ENCODE assay signal across 19 mouse cellular contexts in the genomic region with DNA sequence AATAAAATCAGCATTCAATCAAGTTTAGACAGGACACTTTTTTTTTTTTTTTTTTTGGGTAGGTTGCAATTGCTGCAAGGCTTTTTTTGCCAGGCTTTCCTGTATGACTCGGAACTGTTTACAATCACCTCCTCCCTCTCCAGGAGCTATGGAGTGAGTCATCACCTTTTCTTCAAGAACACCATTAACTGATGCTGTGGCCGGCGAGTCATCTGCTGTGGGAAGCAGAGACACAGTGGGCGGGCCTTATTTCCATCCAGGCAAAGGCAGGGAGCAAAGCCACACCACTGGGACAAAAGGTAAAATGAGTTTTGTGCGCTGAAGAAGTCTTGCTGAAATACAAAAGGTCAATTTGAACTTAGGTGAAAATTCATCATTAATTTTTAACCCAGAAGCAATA. TPM values are rescaled to one million over a fixed set of nuclear protein-coding genes. Genes with fewer than 3 reads are reported as not detected.
DNase-seq lines count a peak whose midpoint lies in the region; ATAC-seq and TF ChIP-seq lines count a peak whose summit lies in the region.
"Had no signal": no experiment of that assay in that cellular context is flagged by ENCODE, and none has a peak within 500 bp of the region (broad histone marks: within the 10 kb centered on the region; RNA-seq: fewer than 3 reads in every experiment).

No protein-coding gene starts in this region.

- H3K9ac ChIP-seq in intestine, postnatal 0 days (ENCODE audit: low read depth, low read length): no peak overlapping the region
- H3K9ac ChIP-seq: embryonic facial prominence, embryonic 15.5 days; forebrain, embryonic 12.5 days; hindbrain, embryonic 13.5 days; midbrain, embryonic 12.5 days had no signal

- ATAC-seq in intestine, postnatal 0 days: peak; percentile 74
- ATAC-seq: Patski had no signal

- WGBS in intestine, postnatal 0 days: 18% methylated on average over 5 of the region's 5 CpGs

- H3K4me2 ChIP-seq in intestine, postnatal 0 days (replicated peaks; ENCODE audit: low read depth): peak overlapping the region; percentile 28
- H3K4me2 ChIP-seq: embryonic facial prominence, embryonic 15.5 days; forebrain, embryonic 12.5 days; hindbrain, embryonic 13.5 days; midbrain, embryonic 12.5 days had no signal

- H3K4me1 ChIP-seq in intestine, postnatal 0 days (replicated peaks; ENCODE audit: control insufficient read depth, insufficient read depth, low read length): no peaks in the 10 kb centered on the region
- H3K4me1 ChIP-seq: embryonic facial prominence, embryonic 15.5 days; forebrain, embryonic 12.5 days; hindbrain, embryonic 13.5 days; midbrain, embryonic 12.5 days had no signal

- H3K27me3 ChIP-seq in intestine, postnatal 0 days (replicated peaks; ENCODE audit: control insufficient read depth, insufficient read depth, low read length): no peaks in the 10 kb centered on the region
- H3K27me3 ChIP-seq: embryonic facial prominence, embryonic 15.5 days; forebrain, embryonic 12.5 days; hindbrain, embryonic 13.5 days; midbrain, embryonic 12.5 days; Patski had no signal

- H3K36me3 ChIP-seq in intestine, postnatal 0 days (ENCODE audit: control insufficient read depth, insufficient read depth): no peaks in the 10 kb centered on the region
- H3K36me3 ChIP-seq: embryonic facial prominence, embryonic 15.5 days; forebrain, embryonic 12.5 days; hindbrain, embryonic 13.5 days; midbrain, embryonic 12.5 days had no signal

- no peak overlapping the region for H3K4me3 ChIP-seq in intestine, postnatal 0 days (ENCODE audit: low read depth, low read length)
- H3K4me3 ChIP-seq: embryonic facial prominence, embryonic 15.5 days; forebrain, embryonic 12.5 days; hindbrain, embryonic 13.5 days; layer of hippocampus, adult 2 months; midbrain, embryonic 12.5 days had no signal

- DNase-seq in frontal cortex, adult 2 months (ENCODE audit: extremely low spot score in 1 of 2, low spot score in 1 of 2): peak; percentile 35 to 59
- DNase-seq in frontal cortex, postnatal 10 days (ENCODE audit: low spot score in 2 of 2): no peak
- DNase-seq in 3134 (ENCODE audit: extremely low read depth, insufficient read length, low spot score) (peak; percentile 55), MN1 (ENCODE audit: low spot score) (peak; percentile 67)
- DNase-seq in gastrocnemius, postnatal 25 days: no peak
- no peak for DNase-seq in cerebellum, adult 9-11 months
- no peak for DNase-seq in layer of hippocampus, postnatal 25 days (ENCODE audit: extremely low spot score in 1 of 2, low spot score in 1 of 2)
- DNase-seq: cerebellum, adult 18-20 months; liver; lung, adult 18-20 months; thymus, postnatal 25 days had no signal

- TF ChIP-seq CTCF in intestine, postnatal 0 days (IDR thresholded peaks at IDR 0.05; ENCODE audit: low read depth): no peak

- no peaks in the 10 kb centered on the region for H3K9me3 ChIP-seq in intestine, postnatal 0 days (ENCODE audit: control insufficient read depth)
- H3K9me3 ChIP-seq: embryonic facial prominence, embryonic 15.5 days; forebrain, embryonic 12.5 days; hindbrain, embryonic 13.5 days; midbrain, embryonic 12.5 days had no signal

- no peak overlapping the region; the same call in 1 of the 2 replicates for H3K27ac ChIP-seq in intestine, postnatal 0 days (ENCODE audit: low read depth, low read length)
- H3K27ac ChIP-seq: embryonic facial prominence, embryonic 15.5 days; forebrain, embryonic 12.5 days; hindbrain, embryonic 13.5 days; layer of hippocampus, adult 2 months; macrophage; midbrain, embryonic 12.5 days had no signal

RNA-seq across cellular contexts. Expression of gene Wdfy2, which starts 24.7 kb away (rescaled TPM):
- polyA plus RNA-seq in frontal cortex, adult 2 months (2012; rRNA removed): 11.9 and 12.4 TPM in 2 replicates
- polyA plus RNA-seq in intestine, postnatal 0 days (2015; fragmentation: Nextera tagmentation; extraction: Ambion mirVana): 1.4 and 1.6 TPM in 2 replicates
- total RNA-seq in gastrocnemius, postnatal 25 days (2021): 1 to 10 TPM; 5.8 to 6.2 TPM
- total RNA-seq in layer of hippocampus, postnatal 25 days (2021): 10 to 100 TPM; 14.1 to 16.5 TPM

RNA-seq across cellular contexts. Expression of gene Ints6, which starts 51.8 kb away (rescaled TPM):
- 15.4 and 24.3 TPM in 2 replicates for polyA plus RNA-seq in frontal cortex, adult 2 months (2012; rRNA removed)
- 6.5 and 8.5 TPM in 2 replicates for polyA plus RNA-seq in intestine, postnatal 0 days (2015; fragmentation: Nextera tagmentation; extraction: Ambion mirVana)
- total RNA-seq in gastrocnemius, postnatal 25 days (2021): 10 to 100 TPM; 10.8 to 11.9 TPM
- total RNA-seq in layer of hippocampus, postnatal 25 days (2021): 10 to 100 TPM; 44.4 to 46.0 TPM

Comparison
In these comparisons a context has a peak if more than half of its experiments do, and no peak if none do; other contexts are left out.
1. DNase-seq: peak in frontal cortex, adult 2 months (2 of 2), 3134 (single experiment) and MN1 (single experiment); none in frontal cortex, postnatal 10 days (0 of 2), gastrocnemius, postnatal 25 days (single experiment), cerebellum, adult 9-11 months (single experiment) and layer of hippocampus, postnatal 25 days (0 of 2).